Mouse (Mus musculus): Measurements from ENCODE around the gene Il13.

DNA sequence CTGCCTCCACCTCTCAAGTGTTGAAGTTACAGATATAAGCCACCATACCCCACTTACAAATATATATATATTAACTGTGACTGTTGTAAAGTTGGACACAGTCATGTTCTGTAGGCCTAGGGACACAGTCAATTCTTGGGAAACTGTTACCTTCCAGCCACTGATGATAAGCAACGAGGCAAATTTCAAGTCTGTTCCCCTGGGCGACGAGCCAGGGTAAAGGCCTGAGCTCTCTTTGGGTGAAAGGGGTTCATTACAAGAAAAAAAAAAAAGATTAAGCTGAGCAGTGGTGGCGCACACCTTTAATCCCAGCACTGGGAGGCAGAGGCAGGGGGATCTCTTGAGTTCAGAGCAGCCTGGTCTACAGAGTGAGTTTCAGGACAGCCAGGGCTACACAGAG lies 14.4 kb downstream of the Il13 start:
- no peak for TF ChIP-seq CTCF (IDR thresholded peaks at IDR 0.05; ENCODE audit: extremely low read depth, insufficient read length, insufficient replicate concordance, low read depth, low read length)
- TF ChIP-seq POLR2A (IDR thresholded peaks at IDR 0.05; ENCODE audit: low read depth, low read length): no peak
